Mouse (Mus musculus) urinary bladder, postnatal 0 days (tissue): ENCODE data around the gene Gm16430. TPM values are rescaled to one million over a fixed set of nuclear protein-coding genes. Genes with fewer than 3 reads are reported as not detected.

Experiments used
- polyA plus RNA-seq: library from polyadenylated mRNA; unstranded; fragments of >200 nt; fragmentation: Nextera tagmentation; extraction: Ambion mirVana; gene quantifications from 2 replicates; pipeline ENCODE4 v1.2.1, GENCODE M21; 2015

The Gm16430 gene
- not detected in 2 replicates for polyA plus RNA-seq

DNA sequence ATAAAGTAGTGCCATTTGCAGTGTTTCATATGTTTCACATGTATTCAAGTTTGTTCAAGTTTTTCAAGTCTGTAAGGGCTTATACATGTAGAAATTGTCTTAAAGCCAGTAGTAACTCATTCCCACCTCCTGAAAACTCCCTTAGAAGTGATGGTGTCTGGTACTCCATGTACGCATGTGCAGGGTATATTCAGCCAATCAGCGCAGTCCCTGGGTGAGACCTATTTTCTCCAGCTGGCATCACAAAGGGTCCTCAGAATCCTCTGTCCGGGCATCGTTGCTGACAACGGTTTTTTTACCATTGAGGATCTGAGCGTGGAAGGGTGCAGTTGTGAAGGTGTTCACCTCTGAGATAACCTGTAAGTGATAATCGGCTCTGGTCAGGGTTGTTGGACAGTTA is at the start of gene Gm16430:
Gene Gm16430 (plus strand): TSS at position 301 of the 400 bp plus-strand sequence.

Other genes starting within 250 kb of the Gm16430 start
- gene Gm16405, start 91.0 kb upstream of the Gm16430 start, polyA plus RNA-seq, result not detected in 2 replicates